ENCODE assay signal across 27 mouse cellular contexts in genomic region chr10:95292269-95292668, GRCm38 (mm10). TPM values are rescaled to one million over a fixed set of nuclear protein-coding genes. Genes with fewer than 3 reads are reported as not detected.
DNase-seq lines count a peak whose midpoint lies in the region; ATAC-seq and TF ChIP-seq lines count a peak whose summit lies in the region.
"Had no signal": no experiment of that assay in that cellular context is flagged by ENCODE, and none has a peak within 500 bp of the region (broad histone marks: within the 10 kb centered on the region; RNA-seq: fewer than 3 reads in every experiment).

No protein-coding gene starts in this region.

- H3K9me3 ChIP-seq in megakaryocyte, embryonic 14.5 days: no peaks in the 10 kb centered on the region
- H3K9me3 ChIP-seq in G1E (replicated peaks): no peaks in the 10 kb centered on the region
- H3K9me3 ChIP-seq: forebrain, embryonic 10.5 days; forebrain, embryonic 13.5 days; heart, embryonic 12.5 days; heart, embryonic 15.5 days had no signal

- H3K27me3 ChIP-seq in megakaryocyte, embryonic 14.5 days (replicated peaks): peaks cover 2% of the 10 kb centered on the region
- no peaks in the 10 kb centered on the region; the same call in 1 of the 2 replicates for H3K27me3 ChIP-seq in G1E (ENCODE audit: insufficient read depth, low read length)
- H3K27me3 ChIP-seq: CH12.LX; forebrain, embryonic 13.5 days; heart, embryonic 12.5 days; heart, embryonic 15.5 days; Patski had no signal

- 76% methylated on average over 5 of the region's 5 CpGs for WGBS in lung, adult 2 months

- TF ChIP-seq POLR2A in lung, adult 2 months (IDR thresholded peaks at IDR 0.05; ENCODE audit: borderline replicate concordance, extremely low read depth, low read depth, low read length): no peak

- no peak for TF ChIP-seq CTCF in G1E (IDR thresholded peaks at IDR 0.05; ENCODE audit: low read depth, low read length)
- TF ChIP-seq CTCF in lung, adult 2 months (IDR thresholded peaks at IDR 0.05; ENCODE audit: insufficient read depth, low read length): no peak

- peak overlapping the region; percentile 79 for H3K4me3 ChIP-seq in megakaryocyte, embryonic 14.5 days (replicated peaks)
- H3K4me3 ChIP-seq in G1E (ENCODE audit: low read depth, low read length): no peak overlapping the region
- no peak overlapping the region for H3K4me3 ChIP-seq in lung, adult 2 months (replicated peaks; ENCODE audit: extremely low read depth, low read depth, low read length)
- H3K4me3 ChIP-seq: forebrain, embryonic 10.5 days; forebrain, embryonic 13.5 days; heart, embryonic 12.5 days; heart, embryonic 15.5 days had no signal

- peaks cover 16% of the 10 kb centered on the region for H3K36me3 ChIP-seq in megakaryocyte, embryonic 14.5 days (replicated peaks; ENCODE audit: low read length)
- H3K36me3 ChIP-seq in G1E (replicated peaks): peaks cover 14% of the 10 kb centered on the region
- H3K36me3 ChIP-seq: heart, embryonic 12.5 days; heart, embryonic 15.5 days had no signal

- H3K4me1 ChIP-seq in megakaryocyte, embryonic 14.5 days: peaks cover 45% of the 10 kb centered on the region
- H3K4me1 ChIP-seq in G1E (ENCODE audit: insufficient read depth, low read depth, low read length): peaks cover 77% of the 10 kb centered on the region
- peaks cover 19% of the 10 kb centered on the region for H3K4me1 ChIP-seq in lung, adult 2 months (ENCODE audit: control insufficient read depth, insufficient read depth, low read length)
- H3K4me1 ChIP-seq: forebrain, embryonic 10.5 days had no signal

- ATAC-seq in megakaryocyte, adult 5-6 weeks (ENCODE audit: poor library complexity, severe bottlenecking): no peak
- 0 out of 2 replicates have a peak, but pooled peaks have one; percentile 11 for ATAC-seq in G1E (ENCODE audit: extremely low read depth, insufficient number of reproducible peaks, low FRiP score, poor library complexity, severe bottlenecking)
- peak; percentile 61 for ATAC-seq in activated CD4-positive, CD25-positive, alpha-beta regulatory T cell, adult 4 months
- ATAC-seq: forebrain, embryonic 13.5 days; forebrain, postnatal 0 days; hindbrain, postnatal 0 days; inflammation-experienced regulatory T-cells, adult 6 months; intestine, embryonic 16.5 days; Patski had no signal

- no peak for DNase-seq in G1E (ENCODE audit: low spot score)
- DNase-seq in lung, adult 2 months: no peak
- no peak for DNase-seq in kidney, postnatal 4 days
- DNase-seq in frontal cortex, postnatal 14 days (ENCODE audit: low spot score in 2 of 2): no peak
- DNase-seq: adrenal gland, adult 2 months; adrenal gland, postnatal 14 days; cerebellum, adult 11-12 months; cerebellum, adult 8-10 months; cerebellum, postnatal 10 days; cerebellum, postnatal 36 days; forebrain, postnatal 0 days; gastrocnemius, postnatal 25 days; heart, adult 18-20 months; heart, postnatal 14 days; heart, postnatal 4 days had no signal

RNA-seq across cellular contexts. Expression of gene Cradd, which starts 31.7 kb away (rescaled TPM):
- 18.0 and 47.9 TPM in 2 replicates for polyA plus RNA-seq in megakaryocyte, embryonic 14.5 days (2012; ENCODE audit: insufficient read depth, low replicate concordance)
- total RNA-seq in megakaryocyte, adult 5-6 weeks (2015): 20.3 and 20.5 TPM in 2 replicates
- total RNA-seq in megakaryocyte, adult 5-6 weeks (2017): 3.6 and 7.3 TPM in 2 replicates
- total RNA-seq in G1E (2014; fragmentation: Nextera tagmentation) (81.4 and 91.9 TPM in 2 replicates), G1E (2017) (9.0 and 9.1 TPM in 2 replicates)
- polyA plus RNA-seq in G1E (2012): 22.5 and 24.4 TPM in 2 replicates
- 10 to 100 TPM; 31.3 to 34.4 TPM for polyA plus RNA-seq in activated CD4-positive, CD25-positive, alpha-beta regulatory T cell, adult 4 months (2017; shearing (Covaris generic))
- 21.0 and 21.8 TPM in 2 replicates for polyA plus RNA-seq in lung, adult 2 months (2012; rRNA removed)
